ENCODE assay signal across 9 mouse cellular contexts in genomic region chr1:63659591-63659990, GRCm38 (mm10). TPM values are rescaled to one million over a fixed set of nuclear protein-coding genes. Genes with fewer than 3 reads are reported as not detected.
A peak's percentile ranks its signal among the peaks of the same experiment; 100 is the strongest.
DNase-seq lines count a peak whose midpoint lies in the region; ATAC-seq and TF ChIP-seq lines count a peak whose summit lies in the region.
"Had no signal": no experiment of that assay in that cellular context is flagged by ENCODE, and none has a peak within 500 bp of the region (broad histone marks: within the 10 kb centered on the region; RNA-seq: fewer than 3 reads in every experiment).

No protein-coding gene starts in this region.

- no peak overlapping the region for H3K4me3 ChIP-seq in heart, embryonic 10.5 days
- H3K4me3 ChIP-seq in ES-E14 (ENCODE audit: insufficient read depth in 1 of 2, low read depth in 1 of 2, low read length in 2 of 2, poor library complexity in 1 of 2, severe bottlenecking in 1 of 2): no peak overlapping the region
- H3K4me3 ChIP-seq: liver, embryonic 15.5 days had no signal

- no peak overlapping the region for H3K27ac ChIP-seq in heart, embryonic 10.5 days
- H3K27ac ChIP-seq in ES-E14 (ENCODE audit: insufficient read depth, low read depth, low read length, poor library complexity, severe bottlenecking): no peak overlapping the region
- H3K27ac ChIP-seq: liver, embryonic 15.5 days had no signal

- no peak overlapping the region for H3K9ac ChIP-seq in ES-E14 (ENCODE audit: insufficient read depth, low read depth, low read length, poor library complexity, severe bottlenecking)
- H3K9ac ChIP-seq: liver, embryonic 15.5 days had no signal

- peaks cover 11% of the 10 kb centered on the region for H3K27me3 ChIP-seq in heart, embryonic 10.5 days (ENCODE audit: insufficient read depth, poor library complexity, severe bottlenecking)
- H3K27me3 ChIP-seq: liver, embryonic 15.5 days had no signal

- H3K36me3 ChIP-seq in heart, embryonic 10.5 days: no peaks in the 10 kb centered on the region
- no peaks in the 10 kb centered on the region for H3K36me3 ChIP-seq in ES-E14 (ENCODE audit: control insufficient read depth, insufficient read depth, low read length, poor library complexity, severe bottlenecking)
- H3K36me3 ChIP-seq: liver, embryonic 15.5 days had no signal

- 3% methylated on average over 7 of the region's 7 CpGs for WGBS in heart, embryonic 10.5 days

- H3K4me1 ChIP-seq in heart, embryonic 10.5 days: no peaks in the 10 kb centered on the region
- no peaks in the 10 kb centered on the region for H3K4me1 ChIP-seq in ES-E14 (ENCODE audit: control insufficient read depth in 2 of 2, insufficient read depth in 2 of 2, low read length in 2 of 2, poor library complexity in 1 of 2)
- H3K4me1 ChIP-seq: liver, embryonic 15.5 days had no signal

- DNase-seq in heart, adult 11 months: peak; percentile 40
- DNase-seq in heart, embryonic 10.5 days (ENCODE audit: low spot score): no peak
- peak; percentile 59 for DNase-seq in ES-E14 (ENCODE audit: low read depth, low spot score)
- peak; percentile 43 for DNase-seq in cerebellum, adult 8-10 months
- peak; percentile 42 for DNase-seq in kidney, postnatal 10 days
- DNase-seq in lung, postnatal 25 days (ENCODE audit: low spot score): peak; percentile 45
- peak; percentile 67 for DNase-seq in telencephalon, adult 2 months (ENCODE audit: low read depth, low spot score)

- ATAC-seq in granulocyte monocyte progenitor cell, adult 5-6 weeks (replicated peaks; ENCODE audit: poor library complexity, severe bottlenecking): peak; percentile 70

- in situ Hi-C loops in ES-E14 (cut with MboI; ENCODE audit: low sequenced_read_pairs in 2 of 2, unreplicated experiment in 2 of 2): loop anchor here (5.0 to 25.0 kb wide), 3 partner anchors 778 to 1053 kb away; no protein-coding TSS in a partner anchor

- H3K9me3 ChIP-seq in heart, embryonic 10.5 days: no peaks in the 10 kb centered on the region
- no peaks in the 10 kb centered on the region for H3K9me3 ChIP-seq in ES-E14 (ENCODE audit: control insufficient read depth, insufficient read depth, low read depth, low read length)
- H3K9me3 ChIP-seq: liver, embryonic 15.5 days had no signal

TF ChIP-seq in ES-E14, 5 proteins besides CTCF, POLR2A, EP300 and RAD21:
- TF ChIP-seq CHD2 (IDR thresholded peaks at IDR 0.05; ENCODE audit: low read depth, low read length) (no peak), ZC3H11A (IDR thresholded peaks at IDR 0.05; ENCODE audit: borderline replicate concordance, low read depth, low read length) (peak; percentile 82)

RNA-seq across cellular contexts. Expression of gene Dytn, which starts 27.1 kb away (rescaled TPM):
- polyA plus RNA-seq in heart, embryonic 10.5 days (2016; fragmentation: Nextera tagmentation; extraction: Ambion mirVana): not detected in 2 replicates
- not detected in 2 replicates for total RNA-seq in ES-E14 (2012; rRNA removed)
- total RNA-seq in granulocyte monocyte progenitor cell, adult 5-6 weeks (2014; fragmentation: Nextera tagmentation): not detected in 2 replicates
- not detected in 2 replicates for total RNA-seq in granulocyte monocyte progenitor cell, adult 5-6 weeks (2017)
- polyA plus RNA-seq: liver, embryonic 15.5 days had no signal

RNA-seq across cellular contexts. Expression of gene Gm39653, which starts 43.8 kb away (rescaled TPM):
- polyA plus RNA-seq in heart, embryonic 10.5 days (2016; fragmentation: Nextera tagmentation; extraction: Ambion mirVana): not detected in 2 replicates
- not detected in 2 replicates for total RNA-seq in ES-E14 (2012; rRNA removed)
- not detected in 2 replicates for total RNA-seq in granulocyte monocyte progenitor cell, adult 5-6 weeks (2014; fragmentation: Nextera tagmentation)
- total RNA-seq in granulocyte monocyte progenitor cell, adult 5-6 weeks (2017): not detected in 2 replicates
- polyA plus RNA-seq: liver, embryonic 15.5 days had no signal
